Mouse (Mus musculus) heart, postnatal 0 days (tissue): Measurements from ENCODE around the gene Notch2.

Experiments used
- CTCF ChIP-seq: IDR thresholded peaks from 2 replicates; pipeline ENCODE4 v1.5.1; 2016; ENCODE audit warnings: antibody characterized with exemption, control low read depth, low read depth
- EP300 ChIP-seq: IDR thresholded peaks from 2 replicates; pipeline ENCODE4 v1.6.1; 2016; ENCODE audit warnings: antibody characterized with exemption, low read depth

GRCm38 (mm10) chr3:98145204-98145603 lies 131.9 kb downstream of the Notch2 start:
- TF ChIP-seq CTCF = no peak
- no peak for TF ChIP-seq EP300
